Mouse (Mus musculus): Measurements from ENCODE around the gene Zfp428. TPM values are rescaled to one million over a fixed set of nuclear protein-coding genes. Genes with fewer than 3 reads are reported as not detected.
A peak's percentile ranks its signal among the peaks of the same experiment; 100 is the strongest.
"Not testable (repeated sequence)": the region's sequence is repeated elsewhere in the genome, so short reads cannot be mapped to it uniquely, and the experiment has no call there.

The Zfp428 gene
- total RNA-seq, 2 experiments from 2014 or later: 15.3 to 18.8 TPM

DNA sequence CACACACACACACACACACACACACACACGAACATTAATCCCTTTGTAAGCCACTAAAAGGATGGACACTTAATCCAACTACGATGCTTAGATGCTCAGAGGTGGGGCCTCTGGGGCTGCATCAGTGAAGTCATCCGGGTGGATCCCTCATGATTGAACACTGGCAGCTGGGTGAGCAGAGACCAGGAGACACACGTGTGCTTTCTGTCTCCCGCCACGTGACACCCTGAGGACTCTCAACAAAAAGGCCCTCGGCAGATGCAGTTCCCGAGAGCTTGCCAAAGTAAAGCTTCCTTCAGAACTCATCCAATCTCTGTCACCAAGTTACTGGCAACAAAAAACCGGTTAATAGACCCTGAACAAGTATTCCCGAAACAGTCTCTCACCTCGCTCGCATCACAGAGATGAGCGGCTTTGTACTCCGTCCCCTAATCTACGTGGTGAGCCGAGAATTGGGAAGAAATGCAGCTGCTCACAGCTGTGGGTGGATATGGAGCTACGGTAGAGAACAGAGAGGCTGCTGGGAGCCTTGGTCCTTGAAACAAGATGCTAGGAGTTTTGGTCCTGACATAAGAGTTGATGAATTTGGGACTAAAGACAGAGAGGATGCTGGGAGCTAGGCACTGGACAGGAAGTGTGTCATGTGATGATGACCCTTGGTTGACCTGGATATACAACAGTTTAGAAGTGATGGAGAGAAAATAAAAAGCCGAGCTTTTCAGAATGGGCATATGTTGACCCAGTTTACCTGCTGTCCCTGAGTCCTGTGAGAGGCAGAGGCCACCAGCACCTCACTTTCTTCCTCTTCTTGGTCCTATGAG is 26.5 kb upstream of the Zfp428 start:
- peak in 1 of 2 experiments; percentile 55 for DNase-seq
- intact Hi-C loops (cut with DNase I): no loop called here

DNA sequence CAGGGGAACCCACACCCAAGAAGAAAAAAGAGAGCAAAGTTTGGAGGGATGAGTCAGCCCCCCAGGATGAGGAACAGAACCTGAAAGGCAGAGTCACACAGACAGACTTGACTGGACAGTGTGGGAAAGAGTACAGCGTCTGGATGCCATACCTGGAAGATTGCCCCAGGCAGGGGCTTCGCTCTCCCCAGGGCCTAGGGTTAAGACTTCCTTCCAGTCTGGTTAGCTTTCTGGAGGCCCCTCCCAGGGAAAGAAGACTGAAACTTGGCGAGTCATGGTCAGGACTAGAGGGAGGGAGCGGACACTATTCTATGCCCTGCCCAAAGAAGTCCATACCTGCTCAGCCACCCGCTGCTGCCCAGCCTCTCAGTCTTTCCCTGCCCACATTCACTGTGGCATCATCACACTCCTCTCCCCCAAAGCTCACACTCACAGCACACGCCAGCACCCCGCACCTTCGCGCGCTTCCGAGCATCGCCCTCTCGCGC is 25.8 kb upstream of the Zfp428 start:
- DNase-seq: no peak
- intact Hi-C loops (cut with DNase I): no loop called here

DNA sequence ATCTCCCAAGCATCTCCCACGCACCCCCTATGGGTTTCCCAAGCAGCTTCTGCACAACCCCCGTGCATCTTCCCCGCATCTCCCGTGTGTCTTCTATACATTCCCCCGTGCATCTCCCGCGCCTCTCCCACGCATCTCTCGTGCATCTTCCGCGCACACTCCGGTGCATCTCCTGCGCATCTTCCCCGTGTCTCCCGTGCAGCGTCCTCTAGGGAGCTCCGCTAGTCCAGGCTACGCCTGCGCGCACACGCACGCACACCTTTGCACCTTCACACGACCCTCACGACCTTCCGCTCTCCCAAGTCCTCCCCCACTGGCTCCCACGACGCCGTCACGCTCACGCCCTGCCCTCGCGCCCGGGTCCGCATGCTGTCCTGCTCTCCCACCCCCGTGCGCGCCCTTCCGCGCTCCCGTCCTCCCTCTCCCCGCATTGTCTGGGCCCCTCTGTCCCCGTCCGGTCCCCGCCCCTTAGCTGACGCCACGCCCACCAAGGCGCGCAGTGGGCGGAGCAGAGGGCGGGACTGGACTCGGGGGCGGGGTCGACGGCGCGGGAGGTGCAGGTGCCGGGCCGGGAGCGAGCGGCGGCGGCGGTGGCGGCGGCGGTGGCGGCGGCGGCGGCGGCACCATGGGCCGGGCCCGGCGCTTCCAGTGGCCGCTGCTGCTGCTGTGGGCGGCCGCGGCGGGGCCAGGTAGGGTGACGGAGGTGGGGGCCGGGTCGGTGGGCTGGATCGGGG is 25.2 kb upstream of the Zfp428 start, which contains the start of gene Cadm4:
Gene Cadm4, plus strand, starts transcription at position 550 of the 734 bp plus-strand sequence.
- peak; percentile 84 to 87 for DNase-seq
- intact Hi-C loops (cut with DNase I): no loop called here

DNA sequence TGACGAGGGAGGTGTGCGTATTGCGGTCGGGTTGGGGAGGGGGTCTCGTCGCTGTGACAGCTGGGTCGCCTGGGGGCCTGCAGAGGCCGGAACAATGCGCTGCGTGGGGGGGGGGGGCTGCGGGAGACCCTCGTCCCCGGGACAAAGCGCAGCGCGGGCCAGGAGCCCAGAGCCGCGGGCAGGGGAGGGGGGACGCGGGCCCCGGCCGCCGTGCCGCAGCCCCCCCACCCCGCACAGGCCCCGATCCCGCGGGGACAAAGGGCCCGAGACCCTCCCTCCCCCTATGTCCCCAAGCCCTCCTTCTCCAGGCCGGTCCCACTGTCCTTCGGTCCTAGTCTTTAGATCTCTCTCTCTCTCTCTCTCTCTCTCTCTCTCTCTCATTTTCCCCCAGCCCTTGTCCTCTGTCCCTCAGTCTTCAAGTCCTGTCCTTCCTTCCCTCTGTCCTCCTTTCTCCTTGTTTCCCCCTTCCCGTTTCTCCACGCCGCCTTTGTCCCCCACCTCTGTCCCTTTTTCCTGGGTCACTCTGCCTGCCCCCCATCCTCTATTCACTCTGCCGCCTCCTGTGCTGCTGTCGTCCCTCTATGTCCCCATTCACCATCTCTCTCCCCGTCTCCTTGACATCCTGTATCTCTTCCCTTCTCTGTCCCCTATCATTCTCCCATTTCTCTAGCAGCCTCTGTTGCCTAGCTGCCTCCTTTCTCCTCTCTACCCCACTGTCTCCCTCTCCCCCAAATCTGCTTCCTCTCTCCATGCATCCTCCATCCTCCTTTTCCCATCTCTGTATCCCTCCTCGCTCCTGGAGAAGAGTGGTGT is 24.4 kb upstream of the Zfp428 start:
- no peak for DNase-seq
- intact Hi-C loops (cut with DNase I): no loop called here

DNA sequence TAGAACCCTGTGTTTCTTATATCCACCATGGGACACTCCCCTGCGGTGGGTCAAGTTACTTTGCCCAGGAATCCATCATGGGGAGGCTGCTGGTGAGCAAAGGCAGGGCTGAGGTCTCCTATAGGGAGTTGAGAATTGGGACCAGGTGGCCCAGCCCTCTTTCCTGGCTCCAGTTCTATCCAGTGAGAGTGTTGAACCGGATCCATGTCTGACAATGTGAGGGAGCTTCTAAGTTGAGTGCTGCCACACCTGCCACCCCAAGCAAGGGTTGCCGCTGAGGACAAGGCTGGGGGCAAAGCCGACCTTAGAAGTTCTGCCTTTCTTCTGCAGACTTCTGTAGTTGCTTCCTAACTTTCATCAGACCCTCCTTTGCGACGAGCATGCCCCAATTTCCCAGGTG is 23.5 kb upstream of the Zfp428 start:
- intact Hi-C loops (cut with DNase I); DNase-seq: not testable (repeated sequence)

DNA sequence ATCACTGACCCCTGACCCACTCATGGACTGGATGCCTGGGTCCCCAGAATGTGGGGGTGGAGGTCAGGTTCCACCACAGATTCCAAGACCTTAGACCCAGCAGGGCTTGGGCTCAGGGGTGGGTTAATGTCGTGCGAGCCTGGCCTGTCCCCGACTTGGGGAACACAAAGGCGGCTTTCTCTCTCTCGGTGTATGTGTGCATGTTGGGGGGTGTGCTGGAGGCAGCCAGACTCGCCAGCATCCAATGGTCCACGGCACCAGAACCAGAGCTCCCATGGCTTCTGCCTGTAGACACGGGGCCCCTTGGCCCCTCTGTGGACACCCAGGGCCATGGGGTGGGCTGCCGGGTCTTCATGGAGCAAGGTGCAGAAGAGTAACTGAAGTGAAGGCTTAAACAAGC is 21.3 kb upstream of the Zfp428 start:
- DNase-seq: no peak
- intact Hi-C loops (cut with DNase I): no loop called here

DNA sequence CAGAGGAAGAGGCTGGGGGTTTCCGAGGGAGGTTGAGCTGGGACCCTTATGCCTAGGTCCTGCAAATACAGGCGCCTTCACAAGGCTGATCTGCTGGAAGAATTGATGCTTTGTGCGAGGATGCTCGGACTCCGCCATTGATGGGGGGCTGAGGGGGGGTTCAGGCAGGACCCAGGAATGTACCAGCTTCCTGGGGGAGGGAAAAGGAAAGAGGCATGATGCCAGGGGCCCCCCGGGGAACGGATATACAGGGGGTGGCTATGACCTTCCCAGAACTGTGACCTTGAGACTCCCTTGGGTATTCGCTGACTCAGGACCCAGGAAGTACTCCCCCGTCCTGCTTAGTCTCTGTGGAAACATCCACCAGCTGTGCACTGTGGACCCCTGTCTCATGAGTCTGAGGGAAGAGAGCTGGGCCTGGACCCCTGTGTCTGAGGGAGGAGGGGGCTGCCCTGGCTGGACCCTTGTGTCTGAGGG is 20.1 kb upstream of the Zfp428 start:
- intact Hi-C loops (cut with DNase I): loop anchor here (2.0 kb wide), 1 partner anchor 20 kb away; the partner anchor contains the start of gene Zfp428
- no peak for DNase-seq

DNA sequence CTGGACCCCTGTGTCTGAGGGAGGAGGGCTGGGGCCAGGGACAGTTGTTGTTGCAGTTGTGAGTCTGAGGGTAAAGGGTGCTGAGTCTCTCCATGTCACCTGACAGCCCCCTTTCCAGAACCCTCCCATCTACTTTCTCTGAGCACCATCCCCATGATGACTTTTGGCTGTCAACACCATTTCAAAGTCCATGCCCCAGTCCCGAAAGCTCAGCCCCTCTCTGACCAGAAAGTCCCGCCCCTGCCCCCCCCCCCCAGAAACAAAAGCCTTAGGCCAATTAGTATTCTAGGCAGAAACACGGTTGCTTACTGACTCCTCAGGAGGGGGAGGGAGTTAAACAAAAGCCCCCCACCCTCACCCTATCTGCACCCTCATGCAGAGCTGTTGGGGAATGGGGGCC is 19.4 kb upstream of the Zfp428 start:
- no peak for DNase-seq
- intact Hi-C loops (cut with DNase I): loop anchor here (2.0 kb wide), 1 partner anchor 19 kb away; the partner anchor contains the start of gene Zfp428

DNA sequence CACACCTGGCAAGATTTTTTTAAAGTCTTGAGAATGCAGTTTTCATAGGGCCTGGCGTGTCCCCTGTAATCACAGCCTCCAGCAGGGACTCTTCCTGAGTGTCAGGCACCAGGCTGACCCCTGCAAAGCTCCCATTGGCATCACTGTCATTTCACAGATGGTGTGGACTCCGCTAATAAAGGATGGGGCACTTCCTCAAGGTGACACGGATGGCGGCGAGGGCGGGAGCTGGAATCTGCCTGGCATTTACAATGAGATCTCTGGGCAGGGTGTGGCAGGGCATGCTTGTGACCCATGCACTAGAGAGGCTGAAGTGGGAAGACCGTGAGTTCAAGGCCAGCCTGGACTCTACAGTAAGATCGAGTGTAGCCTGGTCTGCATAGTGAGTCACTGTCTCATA is 18.5 kb upstream of the Zfp428 start:
- intact Hi-C loops (cut with DNase I): no loop called here
- DNase-seq: no peak

DNA sequence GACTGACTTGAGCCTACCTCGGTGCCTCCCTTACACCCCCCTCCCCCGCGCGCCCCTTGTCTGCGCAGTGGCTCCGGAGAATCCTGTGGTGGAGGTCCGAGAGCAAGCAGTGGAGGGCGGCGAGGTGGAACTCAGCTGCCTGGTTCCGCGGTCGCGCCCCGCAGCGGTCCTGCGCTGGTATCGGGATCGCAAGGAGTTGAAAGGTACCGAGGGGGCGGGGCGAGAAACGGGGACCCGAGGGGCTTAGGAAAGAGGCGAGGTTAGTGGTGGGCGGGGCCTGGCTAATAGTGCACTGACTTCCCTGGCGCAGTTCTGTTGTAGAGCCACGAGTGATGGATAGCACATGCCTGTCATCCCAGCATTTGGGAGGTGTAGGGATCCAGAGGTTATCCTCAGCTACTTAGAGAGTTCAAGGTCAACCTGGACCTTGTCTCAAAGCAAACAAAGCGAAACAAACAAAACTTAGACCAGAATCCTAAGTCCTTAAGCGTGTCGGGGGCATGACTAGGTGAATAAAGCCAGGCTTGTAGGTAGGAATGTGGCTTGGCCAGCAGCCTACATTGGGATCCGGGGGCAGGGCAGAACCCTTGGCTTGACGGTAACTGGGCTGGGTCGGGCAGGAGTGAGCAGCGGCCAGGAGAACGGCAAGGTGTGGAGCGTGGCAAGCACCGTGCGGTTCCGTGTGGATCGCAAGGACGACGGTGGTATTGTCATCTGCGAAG is 6.8 kb upstream of the Zfp428 start:
- no peak for DNase-seq
- intact Hi-C loops (cut with DNase I): no loop called here

DNA sequence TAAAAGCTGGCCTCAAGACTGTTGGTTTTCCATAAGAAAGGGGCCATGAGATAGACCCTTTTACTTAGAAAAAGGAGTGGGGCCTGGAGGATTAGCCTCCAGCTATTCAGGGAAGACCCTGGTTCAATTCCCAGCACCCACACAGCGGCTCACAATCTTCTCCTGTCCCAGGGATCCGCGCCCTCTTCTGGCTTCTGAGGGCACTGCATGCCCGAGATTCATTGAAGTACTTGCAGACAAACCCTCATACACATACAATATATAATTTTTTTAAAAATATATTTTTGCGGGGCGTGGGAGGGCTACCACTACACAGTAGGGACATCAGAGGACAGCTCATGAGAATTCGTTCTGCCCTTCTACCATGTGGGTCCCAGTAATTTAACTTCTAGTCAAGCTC is 5.9 kb upstream of the Zfp428 start:
- intact Hi-C loops (cut with DNase I): no loop called here
- DNase-seq: peak in 1 of 2 experiments; percentile 43

DNA sequence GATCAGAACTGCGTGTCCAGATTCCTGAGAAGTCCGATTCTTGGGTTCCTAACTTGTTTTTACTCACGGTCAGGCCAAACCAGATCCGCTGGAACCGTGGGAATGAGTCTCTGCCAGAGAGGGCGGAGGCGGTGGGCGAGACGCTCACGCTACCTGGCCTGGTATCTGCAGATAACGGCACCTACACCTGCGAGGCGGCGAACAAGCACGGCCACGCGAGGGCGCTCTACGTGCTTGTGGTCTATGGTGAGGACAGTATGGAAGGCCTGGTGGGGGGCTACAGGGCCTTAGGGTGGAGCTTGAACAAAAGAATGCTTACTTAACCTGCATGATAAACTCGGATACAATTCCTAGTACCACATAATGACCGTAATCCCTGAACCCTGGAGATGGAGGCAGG is 5.3 kb upstream of the Zfp428 start:
- intact Hi-C loops (cut with DNase I): no loop called here
- DNase-seq: peak in 1 of 2 experiments; percentile 32

DNA sequence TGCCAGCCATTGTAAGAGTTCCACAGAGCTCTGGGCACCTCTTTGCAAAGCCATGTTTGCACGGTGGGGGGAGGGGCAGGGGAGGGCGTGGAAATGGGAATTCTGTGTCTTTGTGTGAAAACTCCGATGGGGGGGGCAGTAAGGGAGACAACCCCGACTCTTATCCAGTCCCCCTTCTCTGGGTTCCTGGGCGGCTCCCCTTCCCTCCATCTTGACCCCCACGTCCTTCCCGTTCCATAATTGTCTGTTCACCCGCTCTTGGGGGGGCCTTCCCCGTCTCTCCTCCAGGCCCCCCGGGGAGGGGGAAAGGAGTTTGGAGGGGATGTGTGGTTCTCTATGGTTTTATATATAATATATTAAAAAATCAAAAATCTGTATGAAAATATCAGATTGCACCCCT is 2.8 kb upstream of the Zfp428 start:
- intact Hi-C loops (cut with DNase I): no loop called here
- no peak for DNase-seq

DNA sequence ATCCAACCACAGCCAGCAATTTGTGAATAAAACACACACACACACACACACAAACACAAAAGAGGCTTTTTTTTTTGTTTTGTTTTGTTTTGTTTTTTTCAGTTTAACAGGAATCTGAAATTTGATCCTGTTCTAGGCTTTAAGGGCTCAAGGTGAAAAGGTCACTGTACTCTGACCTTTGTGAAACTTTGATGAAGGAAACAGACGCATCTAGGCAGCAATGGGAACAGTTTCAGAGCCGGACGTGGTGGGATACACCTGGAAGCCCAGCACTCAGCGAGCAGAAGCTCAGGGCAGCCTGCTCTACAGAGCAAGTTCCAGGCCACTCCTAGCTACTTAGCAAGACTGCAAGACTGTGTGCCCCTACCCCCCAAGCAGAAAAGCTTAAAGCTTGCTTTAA is 1.9 kb upstream of the Zfp428 start:
- DNase-seq: no peak
- intact Hi-C loops (cut with DNase I): no loop called here

DNA sequence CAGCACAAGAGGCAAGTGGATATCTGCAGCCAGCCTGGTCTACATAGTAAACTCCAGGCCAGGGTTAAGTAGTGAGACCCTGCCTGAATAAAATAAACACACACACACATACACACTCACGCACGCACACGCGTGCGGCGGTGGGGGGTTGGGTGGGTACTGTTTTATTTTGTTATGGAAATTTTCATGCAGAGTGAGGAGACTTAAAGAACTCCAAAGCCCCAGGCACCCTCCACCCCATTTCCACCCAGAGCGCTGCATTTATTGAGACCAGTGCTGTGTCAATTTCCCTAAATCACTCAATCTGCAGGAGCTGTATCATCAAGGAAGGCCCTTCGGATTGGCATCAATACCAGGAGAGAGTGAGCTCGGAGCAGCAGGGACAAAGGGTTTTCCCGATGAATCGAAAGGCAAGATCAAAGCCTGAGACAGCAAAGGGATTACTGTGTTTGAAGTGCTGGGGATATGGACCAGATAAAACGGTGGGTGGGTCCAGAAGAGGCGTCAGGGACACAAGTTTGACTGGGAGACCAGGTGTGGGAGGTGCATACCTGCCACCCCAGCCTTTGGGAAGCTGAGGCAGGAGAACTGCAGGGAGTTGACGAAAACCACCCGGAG is 1.2 kb upstream of the Zfp428 start:
- intact Hi-C loops (cut with DNase I): loop anchor here (2.0 kb wide), 2 partner anchors 19 to 25 kb away; partner anchors contain the start of gene Irgq
- DNase-seq: no peak

DNA sequence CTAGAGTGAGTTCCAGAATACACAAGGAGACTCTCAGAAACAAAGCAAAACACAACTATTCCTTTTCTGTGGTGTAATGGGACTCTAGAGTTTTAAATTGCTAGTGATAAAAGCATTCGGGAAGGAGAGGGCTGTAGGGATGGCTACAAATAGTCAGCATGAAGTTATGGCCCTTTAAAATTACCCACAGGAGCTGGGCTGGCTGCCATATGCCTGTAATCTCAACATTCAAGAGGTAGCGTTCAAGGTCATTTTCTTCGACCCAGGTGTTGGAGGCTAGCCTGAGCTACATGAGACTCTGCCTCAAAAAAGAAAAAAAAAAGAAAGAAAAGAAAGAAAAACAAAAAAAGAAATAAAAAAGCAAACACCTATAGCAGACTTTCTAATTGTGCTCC is 744 bp upstream of the Zfp428 start:
- DNase-seq: peak; percentile 52 to 63
- intact Hi-C loops (cut with DNase I): loop anchor here (2.0 kb wide), 2 partner anchors 19 to 25 kb away; partner anchors contain the start of gene Irgq

DNA sequence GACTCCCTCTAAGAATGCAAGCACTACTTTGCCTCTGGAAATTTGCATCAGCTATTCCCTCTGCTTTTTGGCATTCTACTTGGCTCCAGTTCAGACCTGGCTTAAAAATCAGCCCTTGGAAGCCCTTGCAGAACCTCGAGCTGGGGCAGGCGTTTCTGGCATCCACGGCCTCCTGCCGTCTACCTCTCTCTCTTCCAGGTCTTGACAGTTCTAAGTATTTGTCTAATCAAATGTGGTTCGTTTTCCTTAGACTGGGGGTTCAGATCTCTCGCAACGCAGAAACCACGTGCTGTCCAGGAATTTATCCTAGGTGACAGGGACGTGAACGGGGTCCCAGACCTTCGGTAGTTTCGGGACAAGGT is 349 bp upstream of the Zfp428 start:
- intact Hi-C loops (cut with DNase I): loop anchor here (2.0 kb wide), 2 partner anchors 20 to 24 kb away; partner anchors contain the start of gene Irgq
- DNase-seq: peak; percentile 77 to 84

DNA sequence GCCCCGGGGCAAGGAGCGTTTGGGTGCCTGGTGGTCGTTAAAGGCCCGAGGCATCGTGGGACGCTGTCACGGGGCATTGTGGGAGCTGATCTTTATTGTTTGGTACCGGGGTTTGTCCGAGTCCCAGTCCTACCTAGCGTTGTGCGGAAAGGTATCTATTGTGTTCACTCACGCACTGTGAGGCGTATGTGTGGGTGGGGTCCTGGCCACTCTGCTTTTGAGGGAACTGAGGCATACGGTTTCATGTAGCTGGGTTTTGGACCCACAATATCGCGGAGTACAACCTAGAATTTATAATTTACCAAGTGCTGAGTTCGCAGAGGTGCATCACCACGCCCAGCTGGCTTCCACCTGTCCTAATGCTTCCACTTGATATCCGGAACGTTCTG is 914 bp downstream of the Zfp428 start:
- intact Hi-C loops (cut with DNase I): loop anchor here (2.0 kb wide), 2 partner anchors 21 to 23 kb away; partner anchors contain the start of gene Irgq
- DNase-seq: no peak

DNA sequence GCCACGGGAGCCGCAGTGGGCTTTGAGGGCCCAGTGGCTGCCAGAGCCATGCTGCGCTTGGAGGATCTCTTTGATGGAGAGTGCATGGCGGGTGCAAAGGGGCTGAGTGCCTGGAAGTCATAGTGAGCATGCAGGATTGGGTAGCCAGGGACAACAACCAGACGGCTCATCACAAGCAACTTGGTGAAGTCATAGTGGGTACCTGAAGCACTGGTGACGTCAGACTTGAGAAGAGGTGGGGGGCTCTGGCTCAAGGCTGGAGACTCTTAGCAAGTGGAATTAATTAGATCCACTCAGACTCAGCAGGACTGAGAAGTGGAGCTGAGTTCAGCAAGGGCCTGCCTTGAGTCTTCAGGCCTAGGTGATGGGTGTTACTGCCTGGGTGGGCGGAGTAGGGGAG is 5.5 kb downstream of the Zfp428 start, which contains the start of gene AC161166.1:
Gene AC161166.1, minus strand, starts transcription at position 101 of the 400 bp plus-strand sequence.
- intact Hi-C loops (cut with DNase I): no loop called here
- no peak for DNase-seq
